Mouse (Mus musculus): ENCODE measurements around the gene Clasrp. TPM values are rescaled to one million over a fixed set of nuclear protein-coding genes. Genes with fewer than 3 reads are reported as not detected.
A peak's percentile ranks its signal among the peaks of the same experiment; 100 is the strongest.
"Not testable (repeated sequence)": the region's sequence is repeated elsewhere in the genome, so short reads cannot be mapped to it uniquely, and the experiment has no call there.

Gene Clasrp
- polyA plus RNA-seq, 1 experiment from 2014 or later: 54.1 TPM

DNA sequence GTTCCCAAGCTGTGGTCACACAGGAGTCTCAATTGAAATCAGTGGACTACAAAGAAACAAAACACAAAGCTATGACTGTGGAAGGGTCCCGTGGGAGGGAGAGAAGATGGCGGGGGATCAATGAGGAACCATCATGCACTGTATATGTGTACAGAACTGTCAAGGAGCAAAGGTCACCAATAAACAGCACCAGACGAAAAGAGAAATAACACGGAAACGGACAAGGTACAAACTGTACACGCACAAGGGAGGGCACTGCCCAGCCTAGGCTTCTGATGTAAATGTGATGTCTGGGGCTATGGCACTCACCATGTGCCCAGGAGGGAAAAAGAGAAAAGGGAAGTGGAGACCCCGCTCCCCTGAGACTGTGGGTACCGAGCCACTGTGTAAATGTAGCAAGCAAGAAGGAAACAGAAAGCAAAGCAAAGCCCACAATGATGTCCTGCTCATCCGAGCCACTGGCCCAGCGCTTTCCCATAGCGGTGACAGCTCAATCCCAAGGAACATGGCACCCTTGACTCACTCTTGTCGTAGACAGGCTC, 10.8 kb upstream of the Clasrp start:
- H3K4me3 ChIP-seq (ENCODE audit: low read length): no peak overlapping the region
- 90% methylated on average over 12 of the region's 12 CpGs for WGBS
- H3K27ac ChIP-seq (ENCODE audit: low read depth, low read length): no peak overlapping the region
- no peaks in the 10 kb centered on the region for H3K27me3 ChIP-seq (replicated peaks; ENCODE audit: control insufficient read depth, insufficient read depth, low read length)
- ATAC-seq: no peak
- no peak overlapping the region for H3K9ac ChIP-seq (ENCODE audit: low read depth, low read length)
- 0 out of 2 replicates have a peak, but pooled peaks cover 5% of the 10 kb centered on the region for H3K36me3 ChIP-seq (ENCODE audit: control insufficient read depth, insufficient read depth, low read length)
- no peaks in the 10 kb centered on the region for H3K9me3 ChIP-seq (ENCODE audit: control insufficient read depth, low read length)
- no peak overlapping the region for H3K4me2 ChIP-seq (ENCODE audit: low read length)
- H3K4me1 ChIP-seq (ENCODE audit: control insufficient read depth, insufficient read depth, low read depth, low read length): peaks cover 6% of the 10 kb centered on the region; the same call in 1 of the 2 replicates

DNA sequence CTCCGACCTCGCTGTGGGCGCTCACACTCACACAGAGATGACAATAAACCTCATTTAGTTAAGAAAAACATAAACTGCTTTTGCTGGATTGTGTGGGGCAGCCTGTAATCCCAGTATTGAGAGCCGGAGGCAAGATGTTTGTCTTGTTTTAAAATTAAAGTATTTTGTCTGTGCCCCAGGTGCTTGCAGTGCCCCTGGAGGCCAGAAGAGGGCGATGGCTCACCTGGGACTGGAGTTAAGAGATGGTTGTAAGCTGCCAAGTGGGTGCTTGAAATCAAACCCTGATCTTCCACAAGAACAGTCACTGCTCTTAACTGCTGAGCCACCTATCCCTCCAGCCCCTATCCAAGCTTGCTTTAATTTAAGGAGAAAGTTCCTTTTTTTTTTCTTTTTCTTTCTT, 6.7 kb upstream of the Clasrp start:
- 75% methylated on average over 5 of the region's 5 CpGs for WGBS
- no peak overlapping the region for H3K9ac ChIP-seq (ENCODE audit: low read depth, low read length)
- no peak for ATAC-seq
- no peak overlapping the region for H3K4me2 ChIP-seq (ENCODE audit: low read length)
- H3K4me1 ChIP-seq (ENCODE audit: control insufficient read depth, insufficient read depth, low read depth, low read length): no peaks in the 10 kb centered on the region
- H3K36me3 ChIP-seq (ENCODE audit: control insufficient read depth, insufficient read depth, low read length): 0 out of 2 replicates have a peak, but pooled peaks cover 5% of the 10 kb centered on the region
- no peaks in the 10 kb centered on the region for H3K27me3 ChIP-seq (replicated peaks; ENCODE audit: control insufficient read depth, insufficient read depth, low read length)
- no peaks in the 10 kb centered on the region for H3K9me3 ChIP-seq (ENCODE audit: control insufficient read depth, low read length)
- H3K27ac ChIP-seq (ENCODE audit: low read depth, low read length): no peak overlapping the region
- H3K4me3 ChIP-seq (ENCODE audit: low read length): no peak overlapping the region

DNA sequence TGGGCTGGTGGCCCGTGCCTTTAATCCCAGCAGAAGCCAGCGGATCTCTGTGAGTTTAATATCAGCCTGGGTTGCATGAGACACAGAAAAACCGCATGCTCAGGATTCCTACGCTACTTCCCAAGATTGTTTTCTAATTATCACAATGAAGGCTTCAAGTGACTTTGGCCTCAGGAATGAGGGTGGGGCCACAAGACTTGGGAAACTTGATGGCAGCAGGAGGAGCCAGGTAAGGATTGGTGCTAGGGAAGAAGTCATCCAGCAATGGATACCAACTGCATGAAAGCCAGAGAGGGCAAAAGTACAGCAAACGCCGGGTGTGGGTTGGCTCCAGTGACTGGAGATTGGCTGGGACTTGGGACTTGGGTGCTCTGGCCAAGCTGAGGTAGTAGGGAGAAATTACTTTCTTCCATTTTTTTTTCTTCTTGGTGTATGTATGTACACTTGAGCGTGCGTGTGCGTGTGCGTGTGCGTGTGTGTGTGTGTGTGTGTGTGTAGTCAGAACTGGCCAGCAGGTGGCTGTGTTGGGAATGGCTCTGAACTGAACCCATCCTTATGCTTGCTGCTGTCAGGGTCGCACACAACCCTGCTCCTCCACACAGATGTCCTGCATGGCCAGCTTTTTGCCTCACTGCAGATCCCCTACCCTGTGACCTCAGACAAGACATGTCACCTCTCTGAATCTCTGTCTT, 5.5 kb upstream of the Clasrp start:
- WGBS: 92% methylated on average over 11 of the region's 12 CpGs
- no peaks in the 10 kb centered on the region for H3K4me1 ChIP-seq (ENCODE audit: control insufficient read depth, insufficient read depth, low read depth, low read length)

DNA sequence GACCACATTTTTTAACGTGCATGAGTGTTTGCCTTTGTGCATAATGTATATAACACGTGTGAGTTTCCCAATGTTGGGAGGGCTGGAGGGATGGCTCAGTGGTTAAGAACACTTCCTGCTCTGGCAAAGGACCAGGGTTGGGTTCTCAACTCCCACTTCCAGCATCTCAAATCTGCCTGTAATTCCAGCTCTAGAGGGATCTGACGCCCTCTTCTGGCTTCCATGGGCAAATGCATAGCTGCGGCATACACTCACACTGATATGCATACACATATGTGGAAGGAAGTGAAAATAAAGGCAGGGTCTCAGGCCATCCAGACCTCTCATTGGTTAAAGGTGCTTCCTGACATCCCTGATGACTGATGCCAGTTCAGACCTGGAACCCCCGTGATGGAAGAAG, 3.0 kb upstream of the Clasrp start:
- Histone ChIP-seq H3K9me3 (ENCODE audit: control insufficient read depth, low read length) (no peaks in the 10 kb centered on the region), H3K9ac (ENCODE audit: low read depth, low read length) (no peak overlapping the region), H3K27me3 (replicated peaks; ENCODE audit: control insufficient read depth, insufficient read depth, low read length) (no peaks in the 10 kb centered on the region), H3K4me2 (ENCODE audit: low read length) (no peak overlapping the region), H3K36me3 (ENCODE audit: control insufficient read depth, insufficient read depth, low read length) (0 out of 2 replicates have a peak, but pooled peaks cover 5% of the 10 kb centered on the region), H3K4me3 (ENCODE audit: low read length) (no peak overlapping the region), H3K27ac (ENCODE audit: low read depth, low read length) (no peak overlapping the region), H3K4me1 (ENCODE audit: control insufficient read depth, insufficient read depth, low read depth, low read length) (peaks cover 14% of the 10 kb centered on the region)
- no peak for ATAC-seq
- WGBS: 88% methylated on average over 5 of the region's 5 CpGs

More for the DNA sequence above, 5.5 kb upstream of the Clasrp start:
- no peaks in the 10 kb centered on the region for H3K9me3 ChIP-seq (ENCODE audit: control insufficient read depth, low read length)
- H3K4me3 ChIP-seq (ENCODE audit: low read length): no peak overlapping the region
- no peaks in the 10 kb centered on the region for H3K27me3 ChIP-seq (replicated peaks; ENCODE audit: control insufficient read depth, insufficient read depth, low read length)
- no peak for ATAC-seq
- no peak overlapping the region for H3K27ac ChIP-seq (ENCODE audit: low read depth, low read length)
- no peak overlapping the region for H3K4me2 ChIP-seq (ENCODE audit: low read length)
- no peak overlapping the region for H3K9ac ChIP-seq (ENCODE audit: low read depth, low read length)
- 0 out of 2 replicates have a peak, but pooled peaks cover 5% of the 10 kb centered on the region for H3K36me3 ChIP-seq (ENCODE audit: control insufficient read depth, insufficient read depth, low read length)

DNA sequence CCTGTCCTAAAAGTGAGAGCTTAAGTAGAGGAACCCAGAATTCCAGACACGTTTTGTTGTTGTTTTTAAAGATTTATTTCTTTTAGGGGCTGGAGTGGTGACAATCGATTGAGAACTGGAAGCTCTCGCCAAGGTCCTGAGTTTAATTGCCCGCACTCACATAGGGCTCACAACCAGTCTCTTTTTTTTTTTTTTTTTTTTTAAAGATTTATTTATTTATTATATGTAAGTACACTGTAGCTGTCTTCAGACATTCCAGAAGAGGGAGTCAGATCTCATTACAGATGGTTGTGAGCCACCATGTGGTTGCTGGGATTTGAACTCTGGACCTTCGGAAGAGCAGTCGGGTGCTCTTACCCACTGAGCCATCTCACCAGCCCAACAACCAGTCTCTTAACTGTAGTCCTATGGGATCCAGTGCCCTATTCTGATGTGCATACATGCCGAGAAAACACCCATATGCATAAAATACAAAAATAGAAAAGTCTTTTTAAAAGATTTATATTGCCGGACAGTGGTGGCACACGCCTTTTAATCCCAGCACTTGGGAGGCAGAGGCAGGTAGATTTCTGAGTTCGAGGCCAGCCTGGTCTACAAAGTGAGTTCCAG, 424 bp upstream of the Clasrp start:
- Histone ChIP-seq H3K9ac (ENCODE audit: low read depth, low read length) (0 out of 2 replicates have a peak overlapping the region, but pooled peaks have one; percentile 80), H3K4me3 (ENCODE audit: low read length) (peak overlapping the region; percentile 65), H3K4me1 (ENCODE audit: control insufficient read depth, insufficient read depth, low read depth, low read length) (peaks cover 27% of the 10 kb centered on the region), H3K27ac (ENCODE audit: low read depth, low read length) (peak overlapping the region; percentile 45; the same call in 1 of the 2 replicates), H3K4me2 (ENCODE audit: low read length) (peak overlapping the region; percentile 82)
- not testable (repeated sequence) for H3K27me3 ChIP-seq (replicated peaks; ENCODE audit: control insufficient read depth, insufficient read depth, low read length); ATAC-seq; H3K9me3 ChIP-seq (ENCODE audit: control insufficient read depth, low read length); H3K36me3 ChIP-seq (ENCODE audit: control insufficient read depth, insufficient read depth, low read length)
- WGBS: 63% methylated on average over 10 of the region's 10 CpGs

- H3K4me3 ChIP-seq (ENCODE audit: low read length): peak overlapping the region; percentile 65
- peaks cover 27% of the 10 kb centered on the region for H3K4me1 ChIP-seq (ENCODE audit: control insufficient read depth, insufficient read depth, low read depth, low read length)
- ATAC-seq: no peak
- no peaks in the 10 kb centered on the region for H3K27me3 ChIP-seq (replicated peaks; ENCODE audit: control insufficient read depth, insufficient read depth, low read length)
- WGBS: 81% methylated on average over 12 of the region's 12 CpGs
- H3K27ac ChIP-seq (ENCODE audit: low read depth, low read length): no peak overlapping the region
- H3K36me3 ChIP-seq (ENCODE audit: control insufficient read depth, insufficient read depth, low read length): 0 out of 2 replicates have a peak, but pooled peaks cover 2% of the 10 kb centered on the region
- H3K9me3 ChIP-seq (ENCODE audit: control insufficient read depth, low read length): no peaks in the 10 kb centered on the region
- peak overlapping the region; percentile 82 for H3K4me2 ChIP-seq (ENCODE audit: low read length)
- peak overlapping the region; percentile 80 for H3K9ac ChIP-seq (ENCODE audit: low read depth, low read length)
These were observed 1.2 kb downstream of the Clasrp start for GRCm38 (mm10) chr7:19603055-19603454.

DNA sequence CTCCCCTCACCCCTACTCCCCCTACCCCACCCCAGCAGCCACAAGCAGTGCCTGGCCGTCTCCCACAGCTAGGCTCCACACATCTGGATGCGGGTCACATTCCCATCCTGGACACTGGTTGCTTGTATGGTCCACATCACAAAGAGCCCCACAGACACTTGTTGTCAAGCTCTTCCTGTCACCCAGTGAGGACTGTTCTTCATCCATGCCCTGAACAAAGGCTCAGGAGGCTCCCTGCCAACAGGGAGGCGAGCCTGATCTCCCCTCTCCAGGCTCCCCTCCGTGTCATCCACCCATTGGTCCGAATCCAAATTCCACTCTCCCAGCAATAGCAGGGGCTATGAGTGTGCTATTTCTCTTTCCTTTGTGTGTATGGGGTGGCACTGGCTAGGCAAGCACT, 3.7 kb downstream of the Clasrp start:
- peak overlapping the region; percentile 63 for H3K27ac ChIP-seq (ENCODE audit: low read depth, low read length)
- H3K36me3 ChIP-seq (ENCODE audit: control insufficient read depth, insufficient read depth, low read length): peaks cover 4% of the 10 kb centered on the region
- H3K4me1 ChIP-seq (ENCODE audit: control insufficient read depth, insufficient read depth, low read depth, low read length): peaks cover 27% of the 10 kb centered on the region
- WGBS: 39% methylated on average over 5 of the region's 5 CpGs
- H3K9me3 ChIP-seq (ENCODE audit: control insufficient read depth, low read length): no peaks in the 10 kb centered on the region
- peak; percentile 84 for ATAC-seq
- H3K27me3 ChIP-seq (replicated peaks; ENCODE audit: control insufficient read depth, insufficient read depth, low read length): no peaks in the 10 kb centered on the region
- H3K4me3 ChIP-seq (ENCODE audit: low read length): no peak overlapping the region
- no peak overlapping the region for H3K9ac ChIP-seq (ENCODE audit: low read depth, low read length)
- H3K4me2 ChIP-seq (ENCODE audit: low read length): no peak overlapping the region

DNA sequence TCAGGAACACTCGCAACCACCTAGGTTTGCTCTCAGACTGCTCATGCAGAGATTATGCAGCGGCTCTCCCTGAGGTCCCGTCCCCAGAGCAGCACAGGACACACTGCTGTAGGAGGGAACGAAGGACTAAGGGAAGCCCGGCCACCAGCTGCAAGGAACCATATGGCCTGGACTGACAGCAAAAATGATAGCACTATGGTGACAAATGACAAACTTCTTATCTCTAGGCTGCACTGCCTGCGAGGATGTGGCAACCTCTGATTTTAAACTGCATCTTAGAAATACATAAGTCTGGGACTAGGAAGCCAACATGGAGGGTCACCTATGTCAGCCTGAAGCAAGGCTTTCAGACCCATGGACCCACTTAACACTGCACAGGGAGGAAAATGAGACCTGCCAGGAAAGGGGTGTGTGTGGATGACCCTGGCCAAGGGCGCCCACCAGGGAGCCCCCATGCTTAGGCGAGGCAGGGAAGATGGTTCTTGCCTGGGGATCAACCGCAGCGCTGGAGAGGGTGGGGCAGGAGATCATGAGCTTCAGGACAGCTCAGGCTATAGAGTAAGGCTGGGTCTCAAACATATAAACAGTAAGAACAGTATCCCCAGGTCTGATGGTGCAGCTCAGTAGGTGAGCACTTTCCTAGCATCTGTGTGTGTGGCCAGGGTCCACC, 11.1 kb downstream of the Clasrp start:
- H3K4me3 ChIP-seq (ENCODE audit: low read length): no peak overlapping the region
- no peaks in the 10 kb centered on the region for H3K9me3 ChIP-seq (ENCODE audit: control insufficient read depth, low read length)
- no peak for ATAC-seq
- no peak overlapping the region for H3K27ac ChIP-seq (ENCODE audit: low read depth, low read length)
- H3K4me1 ChIP-seq (ENCODE audit: control insufficient read depth, insufficient read depth, low read depth, low read length): no peaks in the 10 kb centered on the region
- H3K36me3 ChIP-seq (ENCODE audit: control insufficient read depth, insufficient read depth, low read length): peaks cover 47% of the 10 kb centered on the region
- 91% methylated on average over 10 of the region's 10 CpGs for WGBS
- H3K27me3 ChIP-seq (replicated peaks; ENCODE audit: control insufficient read depth, insufficient read depth, low read length): no peaks in the 10 kb centered on the region
- H3K9ac ChIP-seq (ENCODE audit: low read depth, low read length): no peak overlapping the region
- H3K4me2 ChIP-seq (ENCODE audit: low read length): no peak overlapping the region

DNA sequence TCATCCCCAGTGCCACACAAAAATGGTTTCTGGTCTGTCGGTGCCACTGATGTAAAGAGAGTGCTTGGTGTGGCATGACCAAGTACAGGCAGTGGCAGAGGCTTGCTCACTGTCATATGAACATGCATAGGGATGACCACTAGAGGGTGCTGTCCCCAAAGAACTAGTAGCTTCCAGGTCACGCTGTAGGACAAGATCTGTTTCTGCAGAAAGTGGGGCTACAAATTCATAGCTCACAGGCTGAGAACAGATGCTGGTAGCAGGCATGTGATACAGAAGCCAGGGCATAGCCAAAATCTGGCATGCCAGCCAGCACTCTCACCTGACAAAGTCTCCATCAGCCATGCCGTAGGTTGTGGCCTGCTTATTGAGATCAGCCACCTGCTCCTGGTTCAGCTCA, 14.4 kb downstream of the Clasrp start:
- no peaks in the 10 kb centered on the region for H3K4me1 ChIP-seq (ENCODE audit: control insufficient read depth, insufficient read depth, low read depth, low read length)
- no peaks in the 10 kb centered on the region for H3K27me3 ChIP-seq (replicated peaks; ENCODE audit: control insufficient read depth, insufficient read depth, low read length)
- H3K9ac ChIP-seq (ENCODE audit: low read depth, low read length): no peak overlapping the region
- no peak overlapping the region for H3K4me2 ChIP-seq (ENCODE audit: low read length)
- no peak overlapping the region for H3K27ac ChIP-seq (ENCODE audit: low read depth, low read length)
- WGBS: 59% methylated on average over 3 of the region's 3 CpGs
- peak; percentile 71 for ATAC-seq
- H3K4me3 ChIP-seq (ENCODE audit: low read length): no peak overlapping the region
- H3K9me3 ChIP-seq (ENCODE audit: control insufficient read depth, low read length): no peaks in the 10 kb centered on the region
- peaks cover 64% of the 10 kb centered on the region for H3K36me3 ChIP-seq (ENCODE audit: control insufficient read depth, insufficient read depth, low read length)

Data from hindbrain, embryonic 16.5 days (tissue).